Mouse (Mus musculus) MEL (cell line): ENCODE measurements around the gene Xrcc6.

ENCODE experiments used
- CTCF ChIP-seq, 3 experiments: IDR thresholded peaks in 2 of 3; conservative IDR thresholded peaks in 1 of 3; 2 replicates each; pipeline ENCODE4 v1.5.1; 2011 to 2012; ENCODE audit warnings: low read length in 3 of 3, low read depth in 2 of 3, mild to moderate bottlenecking in 2 of 3, improper control_type of control experiment in 1 of 3, inconsistent platforms in 1 of 3, mixed read lengths in 1 of 3, moderate library complexity in 1 of 3; ENCODE audit not compliant: control insufficient read depth in 1 of 3, insufficient read depth in 1 of 3, poor library complexity in 1 of 3, severe bottlenecking in 1 of 3
- EP300 ChIP-seq, 2 experiments: IDR thresholded peaks; 2 replicates each; pipeline ENCODE4 v1.6.1; 2011; ENCODE audit warnings: improper control_type of control experiment in 2 of 2, low read length in 2 of 2, low read depth in 1 of 2, mild to moderate bottlenecking in 1 of 2
- ETS1 ChIP-seq: IDR thresholded peaks from 2 replicates; pipeline ENCODE4 v1.6.1; 2012; ENCODE audit warnings: low read depth, mild to moderate bottlenecking, inconsistent platforms, low read length, improper control_type of control experiment, moderate library complexity
- GABPA ChIP-seq: IDR thresholded peaks from 2 replicates; pipeline ENCODE4 v1.6.1; 2012; ENCODE audit warnings: low read depth, mild to moderate bottlenecking, inconsistent platforms, low read length, improper control_type of control experiment, moderate library complexity
- MAFK ChIP-seq: IDR thresholded peaks from 2 replicates; pipeline ENCODE4 v1.6.1; 2011; ENCODE audit warnings: low read depth, mild to moderate bottlenecking, low read length, improper control_type of control experiment, borderline replicate concordance
- NELFE ChIP-seq: IDR thresholded peaks from 2 replicates; pipeline ENCODE4 v1.6.1; 2011; ENCODE audit warnings: low read depth, low read length, improper control_type of control experiment
- ZMIZ1 ChIP-seq: IDR thresholded peaks from 2 replicates; pipeline ENCODE4 v1.6.1; 2012; ENCODE audit warnings: low read depth, mild to moderate bottlenecking, inconsistent platforms, low read length, improper control_type of control experiment, moderate library complexity

DNA sequence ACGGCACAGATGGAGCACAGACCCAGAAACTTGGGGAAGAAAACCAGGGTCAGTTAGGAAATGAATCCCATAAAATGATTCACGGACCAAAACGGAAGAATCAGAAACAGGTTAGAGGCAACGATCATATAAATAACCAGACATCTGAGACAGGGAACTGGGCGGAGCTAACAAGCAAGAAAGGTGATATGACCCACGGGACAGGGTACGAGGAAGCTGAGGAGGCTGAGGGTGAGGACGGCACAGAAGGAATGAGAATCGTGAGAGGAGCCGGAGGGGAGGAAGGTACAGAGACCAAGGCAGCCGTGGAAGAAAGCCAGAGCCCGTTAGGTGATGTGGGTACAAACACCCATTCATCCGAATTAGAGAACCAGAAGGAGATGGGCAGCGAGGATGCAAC is 76.3 kb downstream of the Xrcc6 start:
- TF ChIP-seq CTCF (IDR thresholded peaks at IDR 0.05 in 2 of 3, conservative IDR thresholded peaks at IDR 0.05 in 1 of 3; ENCODE audit: control insufficient read depth in 1 of 3, insufficient read depth in 1 of 3, low read depth in 2 of 3, low read length in 3 of 3, poor library complexity in 1 of 3, severe bottlenecking in 1 of 3) (no peak), NELFE (no peak), ZMIZ1 (no peak), MAFK (no peak), GABPA (no peak), EP300 (IDR thresholded peaks at IDR 0.05; ENCODE audit: low read depth in 1 of 2, low read length in 2 of 2) (no peak), ETS1 (no peak)
